Mouse (Mus musculus) spleen, adult 12 weeks (tissue): Measurements from ENCODE around the gene Gm45837.

Experiments
- DNase-seq: peaks from one replicate; pipeline ENCODE4 v3.0.0; 2022; ENCODE audit warnings: low spot score

Gm45837 gene

GRCm38 (mm10) chr7:101437876-101438275 is 27.2 kb downstream of the Gm45837 start:
- DNase-seq = no peak

GRCm38 (mm10) chr7:101443093-101443492 is 32.4 kb downstream of the Gm45837 start:
- no peak for DNase-seq

- DNase-seq = no peak
Measured at GRCm38 (mm10) chr7:101444211-101444610, 33.5 kb downstream of the Gm45837 start.

GRCm38 (mm10) chr7:101449855-101450254 is 39.2 kb downstream of the Gm45837 start:
- no peak for DNase-seq

- peak; percentile 72 for DNase-seq
Measured at GRCm38 (mm10) chr7:101450422-101451401, 40.0 kb downstream of the Gm45837 start.

GRCm38 (mm10) chr7:101452669-101453068 is 42.0 kb downstream of the Gm45837 start:
- no peak for DNase-seq

- DNase-seq = no peak
Measured at GRCm38 (mm10) chr7:101453296-101453695, 42.6 kb downstream of the Gm45837 start.

GRCm38 (mm10) chr7:101453725-101454124 is 43.0 kb downstream of the Gm45837 start:
- no peak for DNase-seq

- DNase-seq = no peak
Measured at GRCm38 (mm10) chr7:101454479-101454878, 43.8 kb downstream of the Gm45837 start.

- no peak for DNase-seq
Measured at GRCm38 (mm10) chr7:101455141-101455540, 44.5 kb downstream of the Gm45837 start.

- no peak for DNase-seq
Measured at GRCm38 (mm10) chr7:101456318-101456717, 45.6 kb downstream of the Gm45837 start.

GRCm38 (mm10) chr7:101456789-101457188 is 46.1 kb downstream of the Gm45837 start:
- no peak for DNase-seq

GRCm38 (mm10) chr7:101457283-101457682 is 46.6 kb downstream of the Gm45837 start:
- DNase-seq = no peak

GRCm38 (mm10) chr7:101457801-101458200 is 47.1 kb downstream of the Gm45837 start:
- DNase-seq = no peak

- no peak for DNase-seq
Measured at GRCm38 (mm10) chr7:101458278-101458781, 47.6 kb downstream of the Gm45837 start.

GRCm38 (mm10) chr7:101459305-101459813 is 48.7 kb downstream of the Gm45837 start:
- no peak for DNase-seq

GRCm38 (mm10) chr7:101459923-101460607 is 49.4 kb downstream of the Gm45837 start:
- DNase-seq = no peak

- DNase-seq = no peak
Measured at GRCm38 (mm10) chr7:101460608-101460957, 49.9 kb downstream of the Gm45837 start.

- no peak for DNase-seq
Measured at GRCm38 (mm10) chr7:101461571-101461970, 50.9 kb downstream of the Gm45837 start.

- no peak for DNase-seq
Measured at GRCm38 (mm10) chr7:101462327-101463068, 51.8 kb downstream of the Gm45837 start.

- DNase-seq = no peak
Measured at GRCm38 (mm10) chr7:101463665-101464271, 53.1 kb downstream of the Gm45837 start.

- no peak for DNase-seq
Measured at GRCm38 (mm10) chr7:101464927-101465326, 54.2 kb downstream of the Gm45837 start.
